19 mouse cellular contexts compared by ENCODE assay signal in the genomic region with DNA sequence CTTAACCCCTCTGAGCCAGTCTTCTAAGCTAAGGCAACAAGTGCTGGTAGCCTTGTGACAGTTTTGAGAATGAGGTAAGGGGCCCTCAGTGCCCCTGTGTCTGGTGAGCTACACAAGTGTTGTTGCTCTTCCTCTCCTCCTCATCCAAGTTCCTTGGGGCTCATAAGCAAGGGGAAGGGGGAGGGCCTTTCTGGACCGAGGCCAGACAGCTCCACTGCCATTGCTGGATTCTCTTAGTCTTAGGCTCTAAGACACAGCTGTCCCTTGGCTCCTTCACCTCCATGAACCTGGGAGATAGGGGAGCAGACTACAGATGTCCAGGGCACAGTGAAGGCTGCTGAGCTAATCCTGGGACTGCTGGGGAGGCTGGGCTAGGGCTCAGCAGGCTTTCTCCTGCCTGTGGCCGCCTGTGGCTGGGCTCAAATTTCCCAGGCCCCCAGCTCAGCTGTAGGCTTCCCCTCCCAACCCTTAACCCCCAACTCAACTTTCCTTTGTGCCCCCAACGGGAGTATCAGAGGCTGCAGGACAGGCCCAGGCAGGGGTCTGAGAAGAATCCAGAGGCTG. TPM values are rescaled to one million over a fixed set of nuclear protein-coding genes. Genes with fewer than 3 reads are reported as not detected.
A peak's percentile ranks its signal among the peaks of the same experiment; 100 is the strongest.
DNase-seq lines count a peak whose midpoint lies in the region; ATAC-seq lines count a peak whose summit lies in the region.
"Had no signal": no experiment of that assay in that cellular context is flagged by ENCODE, and none has a peak within 500 bp of the region (broad histone marks: within the 10 kb centered on the region; RNA-seq: fewer than 3 reads in every experiment).

No protein-coding gene starts in this region.

- no peaks in the 10 kb centered on the region for H3K36me3 ChIP-seq in heart, embryonic 15.5 days
- no peaks in the 10 kb centered on the region for H3K36me3 ChIP-seq in kidney, embryonic 14.5 days (ENCODE audit: control insufficient read depth, insufficient read depth, low read length)
- no peaks in the 10 kb centered on the region for H3K36me3 ChIP-seq in embryonic facial prominence, embryonic 11.5 days (replicated peaks; ENCODE audit: control insufficient read depth, insufficient read depth, low read depth, low read length)
- no peaks in the 10 kb centered on the region for H3K36me3 ChIP-seq in limb, embryonic 12.5 days
- H3K36me3 ChIP-seq: liver, embryonic 12.5 days; neural tube, embryonic 15.5 days had no signal

- H3K27ac ChIP-seq in heart, embryonic 15.5 days: peak overlapping the region; percentile 24; the same call in 1 of the 2 replicates
- no peak overlapping the region for H3K27ac ChIP-seq in kidney, embryonic 14.5 days (ENCODE audit: low read depth, low read length)
- H3K27ac ChIP-seq in embryonic facial prominence, embryonic 11.5 days (replicated peaks; ENCODE audit: low read depth, low read length): peak overlapping the region; percentile 28; the same call in 1 of the 2 replicates
- peak overlapping the region; percentile 56; the same call in 1 of the 2 replicates for H3K27ac ChIP-seq in limb, embryonic 12.5 days
- H3K27ac ChIP-seq: hindbrain, postnatal 0 days; liver, embryonic 12.5 days; neural tube, embryonic 15.5 days had no signal

- peaks cover 22% of the 10 kb centered on the region for H3K4me1 ChIP-seq in heart, embryonic 15.5 days (replicated peaks)
- 0 out of 2 replicates have a peak, but pooled peaks cover 6% of the 10 kb centered on the region for H3K4me1 ChIP-seq in kidney, embryonic 14.5 days (ENCODE audit: control insufficient read depth, insufficient read depth, low read length)
- no peaks in the 10 kb centered on the region; the same call in 1 of the 2 replicates for H3K4me1 ChIP-seq in embryonic facial prominence, embryonic 11.5 days (ENCODE audit: control insufficient read depth, insufficient read depth, low read length)
- peaks cover 10% of the 10 kb centered on the region for H3K4me1 ChIP-seq in limb, embryonic 12.5 days (replicated peaks)
- H3K4me1 ChIP-seq: liver, embryonic 12.5 days had no signal

- no peak overlapping the region for H3K4me3 ChIP-seq in heart, embryonic 15.5 days
- no peak overlapping the region for H3K4me3 ChIP-seq in kidney, embryonic 14.5 days (ENCODE audit: low read length)
- H3K4me3 ChIP-seq in embryonic facial prominence, embryonic 11.5 days (ENCODE audit: low read depth, low read length): no peak overlapping the region
- H3K4me3 ChIP-seq in limb, embryonic 12.5 days (replicated peaks): no peak overlapping the region
- H3K4me3 ChIP-seq: erythroblast, embryonic 14.5 days; liver, embryonic 12.5 days; megakaryocyte, embryonic 14.5 days; neural tube, embryonic 15.5 days had no signal

- H3K9me3 ChIP-seq in heart, embryonic 15.5 days (replicated peaks): no peaks in the 10 kb centered on the region
- no peaks in the 10 kb centered on the region for H3K9me3 ChIP-seq in kidney, embryonic 14.5 days (ENCODE audit: control insufficient read depth, low read length)
- H3K9me3 ChIP-seq in embryonic facial prominence, embryonic 11.5 days (replicated peaks; ENCODE audit: control insufficient read depth, low read length): no peaks in the 10 kb centered on the region
- H3K9me3 ChIP-seq in limb, embryonic 12.5 days: no peaks in the 10 kb centered on the region
- H3K9me3 ChIP-seq: liver, embryonic 12.5 days; neural tube, embryonic 15.5 days had no signal

- H3K4me2 ChIP-seq in heart, embryonic 15.5 days: no peak overlapping the region
- H3K4me2 ChIP-seq in kidney, embryonic 14.5 days (replicated peaks; ENCODE audit: low read depth, low read length): no peak overlapping the region
- H3K4me2 ChIP-seq in embryonic facial prominence, embryonic 11.5 days (ENCODE audit: low read depth, low read length): no peak overlapping the region
- no peak overlapping the region for H3K4me2 ChIP-seq in limb, embryonic 12.5 days
- H3K4me2 ChIP-seq: liver, embryonic 12.5 days; neural tube, embryonic 15.5 days had no signal

- WGBS in heart, embryonic 15.5 days: 41% methylated on average over 3 of the region's 3 CpGs
- 30% methylated on average over 3 of the region's 3 CpGs for whole genome bisulfite sequencing in kidney, embryonic 14.5 days
- WGBS in embryonic facial prominence, embryonic 11.5 days: 18% methylated on average over 3 of the region's 3 CpGs
- WGBS in limb, embryonic 12.5 days: 22% methylated on average over 3 of the region's 3 CpGs

- no peak overlapping the region for H3K9ac ChIP-seq in heart, embryonic 15.5 days
- H3K9ac ChIP-seq in kidney, embryonic 14.5 days (ENCODE audit: low read depth, low read length): no peak overlapping the region
- no peak overlapping the region for H3K9ac ChIP-seq in embryonic facial prominence, embryonic 11.5 days (replicated peaks; ENCODE audit: low read length)
- H3K9ac ChIP-seq in limb, embryonic 12.5 days (replicated peaks): no peak overlapping the region
- H3K9ac ChIP-seq: liver, embryonic 12.5 days; neural tube, embryonic 15.5 days had no signal

- H3K27me3 ChIP-seq in heart, embryonic 15.5 days: no peaks in the 10 kb centered on the region
- H3K27me3 ChIP-seq in kidney, embryonic 14.5 days (ENCODE audit: control insufficient read depth, insufficient read depth, low read length): no peaks in the 10 kb centered on the region
- H3K27me3 ChIP-seq in embryonic facial prominence, embryonic 11.5 days (ENCODE audit: control insufficient read depth, insufficient read depth, low read length): no peaks in the 10 kb centered on the region
- peaks cover 5% of the 10 kb centered on the region; the same call in 1 of the 2 replicates for H3K27me3 ChIP-seq in limb, embryonic 12.5 days
- H3K27me3 ChIP-seq: neural tube, embryonic 15.5 days had no signal

- ATAC-seq in heart, embryonic 15.5 days (replicated peaks; ENCODE audit: insufficient number of reproducible peaks, insufficient read depth, low FRiP score, low read depth): no peak
- ATAC-seq in kidney, embryonic 14.5 days (ENCODE audit: low FRiP score, low TSS enrichment): no peak
- ATAC-seq in embryonic facial prominence, embryonic 11.5 days (replicated peaks; ENCODE audit: insufficient number of reproducible peaks, low FRiP score, low TSS enrichment, low read depth): no peak
- ATAC-seq in limb, embryonic 12.5 days (ENCODE audit: insufficient number of reproducible peaks, insufficient read depth, low FRiP score, low TSS enrichment, low read depth): peak; percentile 29; the same call in 1 of the 2 replicates
- ATAC-seq: forebrain, embryonic 16.5 days; hindbrain, postnatal 0 days; liver, embryonic 12.5 days had no signal

- no peak for DNase-seq in heart, postnatal 4 days
- peak; percentile 15 for DNase-seq in kidney, postnatal 14 days
- no peak for DNase-seq in embryonic facial prominence, embryonic 11.5 days (ENCODE audit: low spot score)
- no peak for DNase-seq in spleen, adult 18-20 months
- DNase-seq: adrenal gland, postnatal 10 days; cerebellum, adult 11 months; cerebellum, postnatal 14 days; embryo, embryonic 11 days; right cerebral cortex, postnatal 25 days; thymus, postnatal 36 days had no signal

RNA-seq across cellular contexts. Expression of gene Zcchc24, which starts 34.5 kb away (rescaled TPM):
- polyA plus RNA-seq in heart, embryonic 15.5 days (2015; fragmentation: Nextera tagmentation; extraction: Ambion mirVana): 22.4 and 26.8 TPM in 2 replicates
- 10 to 100 TPM; 48.6 to 52.2 TPM for total RNA-seq in heart, postnatal 4 days (2021)
- 17.0 and 24.0 TPM in 2 replicates for polyA plus RNA-seq in kidney, embryonic 14.5 days (2014; fragmentation: Nextera tagmentation; extraction: Ambion mirVana)
- 23.6 and 24.5 TPM in 2 replicates for polyA plus RNA-seq in embryonic facial prominence, embryonic 11.5 days (2014; fragmentation: Nextera tagmentation; extraction: Ambion mirVana)
- 28.6 and 32.6 TPM in 2 replicates for polyA plus RNA-seq in limb, embryonic 12.5 days (2016; fragmentation: Nextera tagmentation; extraction: Ambion mirVana)

RNA-seq across cellular contexts. Expression of gene Anxa11, which starts 38.6 kb away (rescaled TPM):
- polyA plus RNA-seq in heart, embryonic 15.5 days (2015; fragmentation: Nextera tagmentation; extraction: Ambion mirVana): 27.0 and 31.6 TPM in 2 replicates
- total RNA-seq in heart, postnatal 4 days (2021): 10 to 100 TPM; 69.8 to 72.3 TPM
- polyA plus RNA-seq in kidney, embryonic 14.5 days (2014; fragmentation: Nextera tagmentation; extraction: Ambion mirVana): 29.1 and 44.5 TPM in 2 replicates
- polyA plus RNA-seq in embryonic facial prominence, embryonic 11.5 days (2014; fragmentation: Nextera tagmentation; extraction: Ambion mirVana): 7.1 and 9.1 TPM in 2 replicates
- 6.2 and 7.0 TPM in 2 replicates for polyA plus RNA-seq in limb, embryonic 12.5 days (2016; fragmentation: Nextera tagmentation; extraction: Ambion mirVana)
